Mouse (Mus musculus) heart, embryonic 11.5 days (tissue): ENCODE measurements around the gene Plb1. TPM values are rescaled to one million over a fixed set of nuclear protein-coding genes. Genes with fewer than 3 reads are reported as not detected.

ENCODE experiments used
- ATAC-seq: fragments of 200-750 bp; cut with Nextera tagmentation; replicated peaks from 2 replicates; pipeline ENCODE4 v1.8.0; 2017; ENCODE audit warnings: moderate library complexity; ENCODE audit not compliant: insufficient number of reproducible peaks, low FRiP score, low TSS enrichment
- H3K27ac ChIP-seq: fragments of 300-500 bp; sonication (generic); 2 replicates; pipeline ENCODE4 v1.5.1; 2014; ENCODE audit warnings: mild to moderate bottlenecking, low read depth, low read length
- H3K27me3 ChIP-seq: fragments of 300-500 bp; sonication (generic); 2 replicates; pipeline ENCODE4 v1.6.1; 2014; ENCODE audit warnings: mild to moderate bottlenecking, low read length, mixed read lengths; ENCODE audit not compliant: control insufficient read depth, insufficient read depth
- H3K36me3 ChIP-seq: fragments of 300-500 bp; sonication (generic); 2 replicates; pipeline ENCODE4 v1.6.1; 2014; ENCODE audit warnings: mild to moderate bottlenecking, low read length, moderate library complexity, mixed read lengths; ENCODE audit not compliant: control insufficient read depth, insufficient read depth
- H3K4me1 ChIP-seq: fragments of 300-500 bp; sonication (generic); 2 replicates; pipeline ENCODE4 v1.6.1; 2014; ENCODE audit warnings: low read length; ENCODE audit not compliant: control insufficient read depth, insufficient read depth
- H3K4me2 ChIP-seq: fragments of 300-500 bp; sonication (generic); 2 replicates; pipeline ENCODE4 v1.6.1; 2014; ENCODE audit warnings: mild to moderate bottlenecking, moderate library complexity
- H3K4me3 ChIP-seq: fragments of 300-500 bp; sonication (generic); 2 replicates; pipeline ENCODE4 v1.5.1; 2014; ENCODE audit warnings: low read depth, low read length
- H3K9ac ChIP-seq: fragments of 300-500 bp; sonication (generic); 2 replicates; pipeline ENCODE4 v1.6.1; 2014; ENCODE audit warnings: mild to moderate bottlenecking, low read depth, low read length, moderate library complexity
- H3K9me3 ChIP-seq: fragments of 300-500 bp; sonication (generic); replicated peaks from 2 replicates; pipeline ENCODE4 v1.6.1; 2016; ENCODE audit warnings: low read length; ENCODE audit not compliant: control insufficient read depth
- WGBS: fragments of 180-500 bp; shearing (Covaris S2); extraction: QIAGEN DNeasy Blood & Tissue Kit; methylation state at CpG from one replicate; pipeline ENCODE4 v1.1.7; 2014; ENCODE audit not compliant: insufficient replicate concordance; 5-methylcytosine and 5-hydroxymethylcytosine counted together
- polyA plus RNA-seq: library from polyadenylated mRNA; unstranded; fragments of >200 nt; fragmentation: Nextera tagmentation; extraction: Ambion mirVana; gene quantifications from 2 replicates; pipeline ENCODE4 v1.2.1, GENCODE M21; 2014

Plb1 gene
- polyA plus RNA-seq, 1 experiment from 2014 or later: 1.4 TPM

- peak; percentile 35; the same call in 1 of the 2 replicates for ATAC-seq
- Histone ChIP-seq H3K9me3 (no peaks in the 10 kb centered on the region), H3K4me3 (no peak overlapping the region), H3K9ac (no peak overlapping the region), H3K4me2 (no peak overlapping the region), H3K36me3 (no peaks in the 10 kb centered on the region), H3K27ac (no peak overlapping the region), H3K4me1 (0 out of 2 replicates have a peak, but pooled peaks cover 3% of the 10 kb centered on the region), H3K27me3 (no peaks in the 10 kb centered on the region)
- WGBS: 73% methylated on average over 8 of the region's 8 CpGs
Measured at GRCm38 (mm10) chr5:32217477-32217876, 15.0 kb upstream of the Plb1 start.

DNA sequence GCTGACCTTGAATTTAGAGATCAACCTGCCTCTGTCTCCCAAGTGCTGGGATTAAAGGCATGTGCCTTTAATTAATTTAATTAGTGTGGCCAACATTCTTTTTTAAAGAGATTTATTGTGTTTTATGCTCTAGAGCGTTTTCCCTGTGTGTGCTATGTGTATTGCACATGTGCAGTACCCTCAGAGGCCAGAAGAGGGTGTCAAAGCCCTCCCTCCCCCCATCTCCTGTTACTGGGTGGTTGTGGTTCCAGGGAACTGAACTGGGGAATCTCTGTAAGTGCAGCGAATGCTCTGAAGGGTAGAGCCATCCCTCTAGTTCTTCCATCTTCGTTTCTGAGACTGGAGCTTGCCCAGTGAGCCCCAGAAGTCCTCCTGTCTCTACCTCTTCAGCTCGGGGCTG, 2.1 kb upstream of the Plb1 start:
- H3K9ac ChIP-seq: no peak overlapping the region
- H3K36me3 ChIP-seq: no peaks in the 10 kb centered on the region
- no peaks in the 10 kb centered on the region for H3K9me3 ChIP-seq
- no peak overlapping the region for H3K27ac ChIP-seq
- no peaks in the 10 kb centered on the region for H3K27me3 ChIP-seq
- 41% methylated on average over 4 of the region's 4 CpGs for WGBS
- no peak overlapping the region for H3K4me3 ChIP-seq
- no peak overlapping the region for H3K4me2 ChIP-seq
- no peaks in the 10 kb centered on the region for H3K4me1 ChIP-seq
- ATAC-seq: no peak

DNA sequence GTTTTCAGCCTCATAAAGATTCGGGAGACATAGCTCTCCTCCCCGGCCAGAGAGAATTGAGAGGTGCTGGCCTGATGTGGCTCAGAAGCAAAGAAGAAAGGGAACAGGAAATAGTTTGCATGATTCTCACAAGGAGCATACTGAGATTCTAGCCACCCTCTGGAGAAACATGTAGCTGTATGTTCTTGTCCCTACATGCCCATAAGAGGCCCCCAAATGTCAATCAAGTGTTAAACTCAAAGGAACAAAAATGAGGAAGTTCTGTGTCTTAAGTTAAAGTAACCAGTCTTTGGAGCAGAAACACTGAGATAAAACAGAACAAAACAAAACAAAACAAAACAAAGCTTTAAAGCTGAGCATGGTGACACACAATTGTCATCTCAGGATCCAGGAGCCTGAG, 6.8 kb downstream of the Plb1 start:
- no peaks in the 10 kb centered on the region for H3K36me3 ChIP-seq
- no peak overlapping the region for H3K9ac ChIP-seq
- H3K27ac ChIP-seq: no peak overlapping the region
- WGBS: 83% methylated on average over 2 of the region's 2 CpGs
- H3K27me3 ChIP-seq: no peaks in the 10 kb centered on the region
- no peaks in the 10 kb centered on the region for H3K4me1 ChIP-seq
- ATAC-seq: no peak
- H3K9me3 ChIP-seq: no peaks in the 10 kb centered on the region
- no peak overlapping the region for H3K4me3 ChIP-seq
- no peak overlapping the region for H3K4me2 ChIP-seq

GRCm38 (mm10) chr5:32240741-32241140, 8.2 kb downstream of the Plb1 start:
- Histone ChIP-seq H3K27ac (no peak overlapping the region), H3K4me3 (no peak overlapping the region), H3K4me2 (no peak overlapping the region), H3K4me1 (no peaks in the 10 kb centered on the region), H3K9me3 (no peaks in the 10 kb centered on the region), H3K36me3 (no peaks in the 10 kb centered on the region), H3K9ac (no peak overlapping the region), H3K27me3 (no peaks in the 10 kb centered on the region)
- no peak for ATAC-seq
- WGBS: 48% methylated on average over 2 of the region's 2 CpGs

DNA sequence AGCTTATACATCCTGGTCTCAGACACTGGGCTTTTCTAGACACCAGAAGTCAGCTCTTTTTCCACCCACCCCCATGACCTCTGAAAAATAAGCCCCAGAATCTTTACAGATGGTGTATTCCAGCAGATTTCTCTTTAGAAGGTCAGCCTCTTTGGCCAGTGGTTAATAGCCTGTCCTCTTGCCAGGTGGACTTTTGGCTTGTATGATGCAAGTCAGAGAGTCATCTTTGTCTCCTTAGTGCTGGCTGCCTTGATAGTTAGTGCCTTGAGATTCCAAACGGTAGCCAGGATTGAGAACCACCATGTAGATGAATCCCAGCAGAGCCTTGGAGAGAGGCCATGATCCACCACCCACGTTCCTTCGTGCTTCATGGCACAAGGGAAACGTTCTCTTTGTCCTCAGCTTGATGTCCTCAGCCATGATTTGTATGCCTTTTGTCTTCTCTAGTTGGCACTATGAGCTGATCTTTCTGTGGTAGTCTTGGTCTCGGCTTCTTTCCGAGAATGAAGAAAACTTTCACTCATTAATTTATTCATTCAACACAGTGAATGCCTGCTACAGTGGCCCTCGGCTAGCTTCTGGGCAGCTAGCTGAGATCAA, 10.9 kb downstream of the Plb1 start:
- no peaks in the 10 kb centered on the region for H3K27me3 ChIP-seq
- 83% methylated on average over 7 of the region's 7 CpGs for WGBS
- no peak overlapping the region for H3K4me3 ChIP-seq
- no peaks in the 10 kb centered on the region for H3K4me1 ChIP-seq
- ATAC-seq: no peak
- H3K27ac ChIP-seq: no peak overlapping the region
- H3K4me2 ChIP-seq: no peak overlapping the region
- no peaks in the 10 kb centered on the region for H3K9me3 ChIP-seq
- no peaks in the 10 kb centered on the region for H3K36me3 ChIP-seq
- no peak overlapping the region for H3K9ac ChIP-seq

GRCm38 (mm10) chr5:32245385-32245784, 12.9 kb downstream of the Plb1 start:
- Histone ChIP-seq H3K9me3 (no peaks in the 10 kb centered on the region), H3K27ac (no peak overlapping the region), H3K27me3 (no peaks in the 10 kb centered on the region), H3K9ac (no peak overlapping the region), H3K4me1 (no peaks in the 10 kb centered on the region), H3K4me2 (no peak overlapping the region), H3K36me3 (no peaks in the 10 kb centered on the region), H3K4me3 (no peak overlapping the region)
- no peak for ATAC-seq
- 88% methylated on average over 3 of the region's 3 CpGs for WGBS

DNA sequence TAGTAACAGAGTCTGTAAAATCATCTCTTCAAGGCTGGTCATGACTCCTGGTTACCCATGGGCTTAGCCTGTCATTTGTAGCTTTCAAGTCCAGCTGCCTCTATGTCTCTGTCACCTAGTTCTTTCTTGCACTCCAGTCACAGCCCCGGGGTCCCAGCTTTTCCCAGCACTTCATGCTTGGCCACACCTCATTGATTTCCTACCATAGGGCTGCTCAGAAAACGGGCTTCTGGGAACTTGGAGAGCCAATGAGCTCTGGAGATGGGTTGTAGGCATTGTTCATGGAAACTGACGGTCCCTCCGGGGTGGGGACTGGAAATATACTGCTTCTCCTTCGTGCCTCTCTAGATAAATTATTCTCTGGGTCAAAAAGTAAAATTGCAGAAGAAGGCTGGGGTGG, 28.2 kb downstream of the Plb1 start:
- H3K4me2 ChIP-seq: no peak overlapping the region
- no peaks in the 10 kb centered on the region for H3K9me3 ChIP-seq
- no peak for ATAC-seq
- H3K9ac ChIP-seq: no peak overlapping the region
- H3K4me1 ChIP-seq: no peaks in the 10 kb centered on the region
- no peak overlapping the region for H3K27ac ChIP-seq
- H3K27me3 ChIP-seq: no peaks in the 10 kb centered on the region
- 57% methylated on average over 5 of the region's 5 CpGs for WGBS
- no peak overlapping the region for H3K4me3 ChIP-seq
- H3K36me3 ChIP-seq: no peaks in the 10 kb centered on the region

DNA sequence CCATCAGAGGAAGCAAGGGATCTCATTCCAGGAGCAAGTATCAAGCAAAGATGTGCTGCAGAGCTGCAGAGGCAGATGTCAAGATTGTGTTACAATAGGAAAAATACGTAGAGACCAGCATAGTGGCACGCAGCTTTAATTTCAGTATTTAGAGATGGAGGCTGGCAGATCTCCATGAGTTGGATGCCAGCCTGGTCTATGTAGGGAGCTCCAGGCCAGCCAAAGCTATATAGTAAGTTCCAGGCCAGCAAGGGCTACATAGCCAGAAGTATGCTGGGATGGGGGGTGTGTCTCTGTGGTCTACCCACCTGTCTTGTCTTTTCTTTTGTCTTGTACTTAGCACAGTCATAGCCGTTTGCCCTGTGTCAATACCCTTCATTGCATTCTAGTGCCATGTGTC, 28.7 kb downstream of the Plb1 start:
- Histone ChIP-seq H3K4me3 (no peak overlapping the region), H3K9ac (no peak overlapping the region), H3K27me3 (no peaks in the 10 kb centered on the region), H3K9me3 (no peaks in the 10 kb centered on the region), H3K27ac (no peak overlapping the region), H3K36me3 (no peaks in the 10 kb centered on the region), H3K4me2 (no peak overlapping the region), H3K4me1 (no peaks in the 10 kb centered on the region)
- ATAC-seq: no peak
- WGBS: 79% methylated on average over 3 of the region's 3 CpGs

GRCm38 (mm10) chr5:32262534-32262933, 30.0 kb downstream of the Plb1 start:
- no peak overlapping the region for H3K27ac ChIP-seq
- H3K27me3 ChIP-seq: no peaks in the 10 kb centered on the region
- no peaks in the 10 kb centered on the region for H3K36me3 ChIP-seq
- no peak overlapping the region for H3K9ac ChIP-seq
- H3K4me3 ChIP-seq: no peak overlapping the region
- ATAC-seq: no peak
- H3K4me2 ChIP-seq: no peak overlapping the region
- H3K9me3 ChIP-seq: no peaks in the 10 kb centered on the region
- 78% methylated on average over 4 of the region's 4 CpGs for WGBS
- H3K4me1 ChIP-seq: no peaks in the 10 kb centered on the region
